Mouse (Mus musculus) CH12.LX (cell line): ENCODE results near the gene Zfpm1.

Experiments used
- CHD1 ChIP-seq: IDR thresholded peaks from 2 replicates; pipeline ENCODE4 v1.6.1; 2012; ENCODE audit warnings: low read depth, low read length, improper control_type of control experiment, inconsistent platforms
- CTCF ChIP-seq, 2 experiments: IDR thresholded peaks in 1 of 2; conservative IDR thresholded peaks in 1 of 2; 2 replicates each; pipeline ENCODE4 v1.5.1; 2011 to 2012; ENCODE audit warnings: low read depth in 2 of 2, low read length in 2 of 2, improper control_type of control experiment in 1 of 2, inconsistent platforms in 1 of 2, mild to moderate bottlenecking in 1 of 2, moderate library complexity in 1 of 2
- E2F4 ChIP-seq: IDR thresholded peaks from 2 replicates; pipeline ENCODE4 v1.6.1; 2011; ENCODE audit warnings: low read depth, low read length, improper control_type of control experiment; ENCODE audit not compliant: insufficient replicate concordance
- EP300 ChIP-seq: IDR thresholded peaks from 2 replicates; pipeline ENCODE4 v1.6.1; 2011; ENCODE audit warnings: low read length, improper control_type of control experiment
- HCFC1 ChIP-seq: IDR thresholded peaks from 2 replicates; pipeline ENCODE4 v1.6.1; 2012; ENCODE audit warnings: low read depth, mild to moderate bottlenecking, inconsistent platforms, low read length, improper control_type of control experiment
- JUN ChIP-seq: IDR thresholded peaks from 2 replicates; pipeline ENCODE4 v1.6.1; 2011; ENCODE audit warnings: low read depth, mild to moderate bottlenecking, low read length, improper control_type of control experiment, moderate library complexity; ENCODE audit not compliant: insufficient read depth
- MAX ChIP-seq: IDR thresholded peaks from 2 replicates; pipeline ENCODE4 v1.6.1; 2011; ENCODE audit warnings: low read length, improper control_type of control experiment
- MYC ChIP-seq: IDR thresholded peaks from 2 replicates; pipeline ENCODE4 v1.6.1; 2011; ENCODE audit warnings: low read depth, mild to moderate bottlenecking, improper control_type of control experiment, low read length
- NELFE ChIP-seq: IDR thresholded peaks from 2 replicates; pipeline ENCODE4 v1.6.1; 2011; ENCODE audit warnings: low read depth, low read length, improper control_type of control experiment
- POLR2A ChIP-seq: IDR thresholded peaks from 2 replicates; pipeline ENCODE4 v1.6.1; 2011; ENCODE audit warnings: low read depth, mild to moderate bottlenecking, improper control_type of control experiment, low read length
- POLR2AphosphoS2 ChIP-seq: IDR thresholded peaks from 2 replicates; pipeline ENCODE4 v1.6.1; 2011; ENCODE audit warnings: low read depth, low read length, improper control_type of control experiment
- RAD21 ChIP-seq: IDR thresholded peaks from 2 replicates; pipeline ENCODE4 v1.6.1; 2011; ENCODE audit warnings: low read depth, mild to moderate bottlenecking, low read length, improper control_type of control experiment, moderate library complexity
- TBP ChIP-seq: conservative IDR thresholded peaks from 2 replicates; pipeline ENCODE4 v1.6.1; 2011; ENCODE audit warnings: low read depth, low read length, improper control_type of control experiment
- USF1 ChIP-seq: IDR thresholded peaks from 2 replicates; pipeline ENCODE4 v1.6.1; 2014; ENCODE audit warnings: low read depth, mild to moderate bottlenecking, inconsistent platforms, low read length, improper control_type of control experiment

- no peak for TF ChIP-seq TBP
- no peak for TF ChIP-seq E2F4
- no peak for TF ChIP-seq CTCF (conservative IDR thresholded peaks at IDR 0.05 in 1 of 2, IDR thresholded peaks at IDR 0.05 in 1 of 2; ENCODE audit: low read depth in 2 of 2, low read length in 2 of 2)
- TF ChIP-seq HCFC1 = no peak
- TF ChIP-seq POLR2AphosphoS2 = no peak
- TF ChIP-seq USF1 = no peak
- TF ChIP-seq MAX = no peak
- no peak for TF ChIP-seq MYC
- TF ChIP-seq POLR2A = no peak
- TF ChIP-seq NELFE = no peak
- TF ChIP-seq JUN = no peak
- no peak for TF ChIP-seq CHD1
- TF ChIP-seq RAD21 = no peak
- no peak for TF ChIP-seq EP300
Measured at GRCm38 (mm10) chr8:122238731-122239130, 43.2 kb upstream of the Zfpm1 start.
